Mouse (Mus musculus) layer of hippocampus, postnatal 10 days (tissue): ENCODE data around the gene Dagla. TPM values are rescaled to one million over a fixed set of nuclear protein-coding genes. Genes with fewer than 3 reads are reported as not detected.

Source experiments
- DNase-seq, 2 experiments: peaks; one replicate each; pipeline ENCODE4 v3.0.0; 2021; ENCODE audit warnings: low spot score in 2 of 2
- long read RNA-seq: library from polyadenylated mRNA; stranded (forward); transcript quantifications from one replicate; pipeline ENCODE4 v2.0.0, GENCODE M21; 2023
- total RNA-seq, 2 experiments: library from RNA; stranded (reverse); gene quantifications; 2 replicates each; pipeline ENCODE4 v1.2.3; 2021

Dagla gene
- 100 to 1,000 TPM; 102 TPM for total RNA-seq
- long read RNA-seq, full-length matches to known transcripts: 1 of 38 reads
- long read RNA-seq, partial matches to known transcripts: 3 of 38 reads
- long read RNA-seq, other reads (novel, unspliced or antisense): 34 of 38 reads

DNA sequence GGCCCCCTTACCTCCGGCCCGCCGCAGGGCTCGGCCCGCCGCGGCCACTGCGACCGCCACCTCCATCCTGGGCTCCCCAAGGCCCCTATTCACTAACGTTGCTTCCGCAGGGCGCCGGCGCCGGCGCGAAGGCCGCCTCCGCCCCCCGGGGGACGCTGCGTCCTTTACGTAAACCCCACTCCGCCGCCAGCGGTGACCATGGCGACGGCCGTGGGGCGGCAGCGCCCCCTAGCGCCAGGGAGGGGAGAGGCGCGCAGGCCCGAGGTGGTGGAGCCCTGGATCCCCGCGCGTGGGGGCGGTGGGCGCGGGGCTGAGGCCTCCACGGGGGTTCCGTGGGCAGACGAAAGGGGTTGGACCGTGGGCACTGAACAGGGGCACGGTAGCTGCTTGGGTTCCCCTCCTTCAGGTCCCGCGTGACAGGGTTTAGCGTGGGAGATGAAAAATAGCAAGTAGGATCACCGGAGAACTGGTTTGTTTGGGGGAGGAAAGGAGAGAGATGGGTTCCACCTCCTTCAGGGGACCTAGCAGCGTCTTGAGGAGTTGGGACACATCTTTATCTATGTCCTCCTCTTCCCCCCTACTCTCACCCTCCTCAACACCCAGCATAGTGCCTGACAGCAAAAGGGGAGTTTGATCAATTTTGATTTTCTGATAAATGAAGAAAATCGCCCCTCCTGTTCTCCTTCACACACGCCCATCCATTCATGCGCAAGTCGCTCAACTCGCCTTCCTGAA is at the start of gene Dagla:
TSS of gene Dagla (minus strand) at position 68 of the 735 bp plus-strand sequence.
- peak; percentile 94 to 95 for DNase-seq

- no peak for DNase-seq
These were observed 47.5 kb upstream of the Dagla start for GRCm38 (mm10) chr19:10352218-10352617.

DNA sequence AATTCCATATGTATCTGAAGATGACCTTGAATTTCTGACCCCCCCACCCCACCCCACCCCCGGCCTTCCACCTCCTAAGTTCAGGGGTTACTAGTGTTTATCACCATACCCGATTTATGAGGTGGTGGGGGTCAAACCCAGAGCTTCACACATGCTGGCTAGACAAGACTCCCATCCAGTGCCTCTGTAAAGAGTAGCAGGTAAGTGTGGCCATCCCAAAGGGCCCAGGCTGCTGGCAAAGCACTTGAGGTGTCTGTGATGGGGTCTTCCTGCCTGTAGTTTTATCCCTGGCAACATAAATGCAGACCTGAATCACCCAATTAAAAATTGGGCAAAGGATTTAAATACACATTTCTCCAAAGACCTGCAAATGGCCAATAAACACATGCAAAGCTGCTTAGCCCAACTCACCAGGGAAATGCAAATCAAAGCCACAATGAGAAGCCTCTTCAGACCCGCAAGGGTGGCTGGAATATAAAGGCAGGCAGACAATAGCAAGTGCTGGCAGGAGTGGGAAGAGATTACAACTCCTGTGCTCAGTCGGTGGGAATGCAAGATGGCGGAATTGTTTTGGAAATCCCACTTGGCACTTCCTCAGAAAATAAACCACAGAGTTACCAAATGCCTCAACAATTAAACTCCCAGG is 43.1 kb upstream of the Dagla start:
- DNase-seq: no peak

GRCm38 (mm10) chr19:10345696-10346095 is 41.0 kb upstream of the Dagla start:
- DNase-seq: no peak

DNA sequence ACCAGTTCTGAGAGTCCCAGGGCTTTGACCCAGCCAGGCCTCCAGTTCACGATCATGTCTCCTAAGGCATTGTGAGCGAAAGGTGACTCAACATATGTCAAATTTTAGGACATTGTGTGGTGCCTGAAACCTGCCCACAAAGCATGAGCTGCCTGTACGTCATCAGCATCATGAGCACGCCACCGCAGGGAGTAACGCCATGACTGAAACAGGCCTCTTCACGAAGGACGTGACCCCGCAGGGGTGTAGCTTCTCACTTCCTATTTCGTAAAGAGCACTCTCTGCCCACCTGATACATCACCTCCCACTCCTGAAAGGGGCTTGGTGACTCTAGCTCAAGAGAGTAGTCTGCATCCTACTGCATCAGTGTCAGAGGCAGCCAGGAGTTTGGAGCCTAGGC is 39.2 kb upstream of the Dagla start:
- DNase-seq: no peak

- DNase-seq: peak; percentile 84 to 88
These were observed 37.3 kb upstream of the Dagla start for GRCm38 (mm10) chr19:10341817-10342439.

DNA sequence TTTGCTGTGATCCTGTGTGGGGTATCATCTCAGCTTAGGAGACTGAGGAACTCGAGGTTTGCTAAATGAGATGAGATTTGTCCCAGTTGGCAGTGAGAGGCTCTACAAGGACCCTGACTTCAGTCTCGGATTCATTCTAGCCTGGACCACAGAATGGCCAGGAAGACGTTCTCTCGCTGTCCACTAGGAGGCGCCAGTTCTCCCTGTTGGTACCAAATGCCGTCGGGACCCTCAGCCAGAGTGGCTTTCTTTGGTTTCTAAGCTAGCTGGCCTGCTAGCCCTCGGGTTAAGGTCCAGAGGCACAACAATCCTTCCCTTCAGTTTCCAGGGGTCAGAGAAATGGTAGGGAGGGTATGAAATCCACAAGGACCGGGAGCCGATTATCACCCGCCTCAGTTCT is 36.5 kb upstream of the Dagla start:
- peak; percentile 80 to 83 for DNase-seq

GRCm38 (mm10) chr19:10340661-10341060 is 36.0 kb upstream of the Dagla start:
- no peak for DNase-seq

- DNase-seq: no peak
These were observed 34.6 kb upstream of the Dagla start for GRCm38 (mm10) chr19:10339271-10339670.

DNA sequence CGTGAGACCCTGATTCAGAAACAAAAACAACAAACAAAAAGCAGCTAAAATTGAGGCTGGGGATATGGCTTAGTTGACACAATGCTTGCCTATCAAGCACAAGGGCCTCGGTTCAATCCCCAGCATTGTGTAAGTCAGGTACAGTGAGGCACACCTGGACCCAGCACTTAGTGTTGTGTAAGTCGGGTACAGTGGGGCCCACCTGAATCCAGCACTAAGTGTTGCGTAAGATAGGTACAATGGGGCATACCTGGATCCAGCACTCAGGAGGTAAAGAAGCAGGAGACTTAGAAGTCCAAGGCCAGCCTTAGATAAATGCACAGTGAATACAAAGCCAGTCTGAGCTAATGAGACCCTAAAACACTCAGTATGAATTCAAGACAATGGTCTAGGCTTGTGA is 34.0 kb upstream of the Dagla start:
- no peak for DNase-seq

DNA sequence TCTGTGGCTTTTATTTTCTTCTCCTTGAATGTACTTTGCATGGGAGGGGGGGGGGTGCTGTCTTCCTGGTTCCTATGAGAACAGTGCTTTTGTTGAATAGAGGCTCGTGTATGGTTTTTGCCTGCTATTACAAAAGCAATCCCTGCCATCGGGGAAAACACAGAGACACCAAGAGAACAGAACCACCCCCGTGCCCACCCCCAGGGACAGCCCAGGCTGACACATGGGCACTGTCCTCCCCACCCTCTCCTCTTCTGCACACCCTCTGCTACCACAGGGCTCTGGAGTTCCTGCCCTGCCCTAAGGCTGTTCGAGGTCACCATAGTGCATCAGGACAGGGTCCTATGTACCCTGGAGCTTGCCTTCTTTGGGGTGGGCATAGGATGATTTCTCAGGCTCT is 29.8 kb upstream of the Dagla start:
- DNase-seq: peak in 1 of 2 experiments; percentile 32

- DNase-seq: peak; percentile 87 to 88
These were observed 29.0 kb upstream of the Dagla start for GRCm38 (mm10) chr19:10333545-10334252.

GRCm38 (mm10) chr19:10331706-10332105 is 27.0 kb upstream of the Dagla start:
- no peak for DNase-seq

DNA sequence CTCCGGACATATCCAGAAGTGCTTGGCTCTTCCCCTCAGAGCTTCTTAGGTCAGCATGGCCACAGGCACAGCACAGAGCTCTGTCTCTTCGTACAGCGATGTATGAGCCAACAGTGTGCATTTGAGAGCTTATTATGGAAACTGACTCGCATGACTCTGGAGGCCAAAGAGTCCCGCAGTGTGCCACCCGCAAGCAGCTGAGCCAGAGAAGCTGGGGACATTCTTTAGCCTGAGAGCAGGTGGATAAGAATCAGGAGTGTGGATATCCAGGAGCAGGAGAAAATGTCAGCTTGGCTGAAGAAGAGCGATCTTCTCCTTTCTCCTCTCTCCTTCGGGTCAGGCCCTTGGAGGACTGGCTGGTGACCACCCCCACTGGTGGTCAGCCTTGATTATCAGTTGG is 24.4 kb upstream of the Dagla start:
- DNase-seq: no peak

GRCm38 (mm10) chr19:10326609-10327008 is 21.9 kb upstream of the Dagla start:
- DNase-seq: no peak

DNA sequence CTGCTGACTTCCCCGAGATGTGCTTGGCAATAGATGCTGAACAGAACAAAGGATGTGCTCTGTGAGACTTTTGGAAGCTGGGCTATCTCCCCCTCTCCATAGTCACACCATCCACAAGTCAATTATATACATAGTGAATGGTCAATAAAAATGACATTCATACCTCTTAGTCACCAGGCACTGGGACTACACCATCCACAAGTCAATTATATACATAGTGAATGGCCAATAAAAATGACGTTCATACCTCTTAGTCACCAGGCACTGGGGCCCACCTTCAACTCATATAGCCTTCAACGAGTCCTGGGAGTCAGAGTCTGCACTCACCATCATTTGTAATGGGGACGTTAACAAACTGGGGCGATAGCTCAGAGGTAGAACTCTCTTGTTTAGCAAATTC is 19.2 kb upstream of the Dagla start:
- DNase-seq: no peak

GRCm38 (mm10) chr19:10323362-10323837 is 18.7 kb upstream of the Dagla start:
- no peak for DNase-seq

DNA sequence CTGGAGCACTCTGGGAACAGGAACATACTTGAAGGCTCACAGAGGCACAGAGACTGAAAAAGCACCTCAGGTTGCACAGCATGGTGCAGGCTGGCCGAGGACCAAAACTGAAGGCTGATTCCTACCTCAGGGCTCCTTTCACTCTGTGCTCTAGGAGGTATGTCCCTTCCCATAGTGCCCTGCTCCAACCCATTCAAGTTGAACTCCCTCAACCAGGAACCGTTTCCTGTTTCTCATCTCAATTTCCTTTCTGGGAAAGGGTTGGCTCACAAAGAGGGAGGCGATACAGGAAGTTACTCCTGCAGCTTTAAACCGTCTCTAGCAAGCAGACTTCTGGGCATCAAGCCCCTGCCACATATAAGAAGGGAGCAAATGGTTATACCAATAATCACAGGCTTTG is 13.1 kb upstream of the Dagla start:
- DNase-seq: no peak

DNA sequence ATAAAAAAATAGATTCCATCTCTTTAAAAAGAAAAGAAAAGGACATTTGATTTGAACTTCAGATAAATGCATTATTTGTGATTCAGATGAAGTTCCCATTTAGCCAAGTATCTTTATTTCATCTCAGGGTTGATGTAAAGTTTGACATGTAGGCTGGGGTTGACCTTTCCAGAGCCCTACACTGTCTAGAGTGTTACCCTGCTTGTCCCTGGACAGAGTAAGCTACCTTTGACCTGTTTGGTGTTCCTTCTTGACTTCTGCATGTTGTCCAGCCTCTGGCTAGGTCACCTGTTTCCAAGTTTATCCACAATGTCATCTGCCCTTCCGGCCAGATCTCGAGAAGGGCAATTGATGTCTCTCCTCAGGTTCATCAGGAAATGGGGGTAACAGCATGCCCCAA is 12.7 kb upstream of the Dagla start:
- no peak for DNase-seq

GRCm38 (mm10) chr19:10316956-10317355 is 12.3 kb upstream of the Dagla start:
- DNase-seq: no peak

DNA sequence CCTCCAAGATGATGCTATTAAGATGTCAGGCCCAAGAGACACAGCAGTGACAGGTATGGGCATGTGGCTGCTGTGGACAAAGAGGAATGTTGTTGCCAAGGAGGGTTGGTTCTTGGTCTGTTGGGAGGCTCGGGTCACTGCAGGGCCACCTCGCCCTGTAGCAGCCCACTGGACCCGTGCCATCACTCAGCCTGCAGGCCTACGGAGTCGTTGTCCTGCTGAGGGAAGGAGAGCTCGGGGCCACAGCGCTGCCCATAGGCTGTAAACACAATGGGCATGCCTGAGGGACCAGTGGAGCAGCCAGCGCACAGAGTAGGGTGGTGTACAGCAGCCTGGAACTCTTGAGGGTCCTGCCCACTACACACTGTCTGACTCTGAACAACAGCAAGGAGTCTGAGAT is 7.4 kb upstream of the Dagla start:
- DNase-seq: no peak
